Mouse (Mus musculus) cerebellum, adult 18-20 months (tissue): ENCODE data around the gene Gga2.
A peak's percentile ranks its signal among the peaks of the same experiment; 100 is the strongest.

Experiments used
- DNase-seq, 2 experiments: peaks; one replicate each; pipeline ENCODE4 v3.0.0; 2021

Gga2 gene

GRCm38 (mm10) chr7:121995961-121996360 is 25.1 kb downstream of the Gga2 start:
- DNase-seq = no peak

GRCm38 (mm10) chr7:121981307-121981871 is 39.6 kb downstream of the Gga2 start, which contains the start of gene Cog7:
TSS of gene Cog7 (minus strand) at chr7:121981711.
- DNase-seq = peak; percentile 88 to 96

- DNase-seq = peak; percentile 77 to 79
These were observed 46.0 kb downstream of the Gga2 start for GRCm38 (mm10) chr7:121975031-121975430.

DNA sequence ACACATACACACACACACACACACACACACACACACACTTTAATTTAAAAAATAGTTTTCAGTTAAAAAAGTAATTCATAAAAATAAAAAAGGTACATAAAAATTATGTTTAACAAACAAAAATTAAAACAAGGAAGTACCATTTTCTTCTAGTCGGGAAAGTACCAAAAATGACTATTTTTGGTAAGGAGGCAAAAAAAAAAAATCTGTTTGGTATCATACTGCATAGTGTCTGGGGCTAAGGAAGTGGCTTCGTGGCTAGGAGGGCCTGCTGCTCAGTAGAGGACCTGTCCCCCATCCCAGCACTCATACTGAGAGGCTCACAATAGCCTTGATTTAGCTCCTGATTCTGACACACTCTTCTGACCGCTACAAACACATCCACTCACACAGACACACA is 49.3 kb downstream of the Gga2 start:
- DNase-seq = no peak

DNA sequence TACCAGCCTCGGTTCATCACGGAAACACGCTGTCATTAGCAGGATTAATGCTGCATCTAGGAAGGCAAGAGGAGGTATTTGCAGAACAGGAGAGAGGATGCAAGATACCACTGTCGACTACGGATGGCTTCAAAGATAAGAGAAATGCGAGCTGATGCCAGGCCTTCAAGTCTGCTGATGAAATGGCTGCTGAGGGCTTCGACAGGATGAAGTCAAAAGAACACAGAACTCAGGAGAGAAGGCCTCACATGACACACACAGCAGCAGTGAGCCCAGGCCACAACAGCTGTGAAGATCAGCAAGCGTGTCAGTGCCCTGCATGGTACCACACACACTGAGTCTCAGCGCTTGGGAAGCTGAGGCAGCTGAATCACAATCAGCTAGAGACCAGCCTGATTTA is 50.8 kb downstream of the Gga2 start:
- no peak for DNase-seq

- no peak for DNase-seq
These were observed 52.2 kb downstream of the Gga2 start for GRCm38 (mm10) chr7:121968816-121969215.

DNA sequence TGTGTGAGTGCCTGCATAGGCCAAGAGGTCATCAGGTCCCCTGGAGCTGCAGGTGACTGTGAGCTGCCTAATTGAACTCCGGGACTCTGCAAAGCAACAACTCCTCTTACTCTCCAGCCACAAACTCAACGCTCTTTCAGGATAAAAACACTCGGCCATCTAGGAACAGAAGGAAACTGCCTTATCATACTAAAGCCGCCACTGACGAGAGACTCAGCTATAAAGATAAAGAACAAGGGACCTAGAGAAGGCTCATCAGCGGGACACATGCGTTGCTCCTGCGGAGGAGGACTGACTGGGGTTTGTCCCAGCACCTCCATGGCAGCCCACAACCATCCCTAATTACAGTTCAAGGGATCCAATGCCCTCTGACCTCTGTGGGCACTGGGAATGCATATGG is 52.8 kb downstream of the Gga2 start:
- no peak for DNase-seq

DNA sequence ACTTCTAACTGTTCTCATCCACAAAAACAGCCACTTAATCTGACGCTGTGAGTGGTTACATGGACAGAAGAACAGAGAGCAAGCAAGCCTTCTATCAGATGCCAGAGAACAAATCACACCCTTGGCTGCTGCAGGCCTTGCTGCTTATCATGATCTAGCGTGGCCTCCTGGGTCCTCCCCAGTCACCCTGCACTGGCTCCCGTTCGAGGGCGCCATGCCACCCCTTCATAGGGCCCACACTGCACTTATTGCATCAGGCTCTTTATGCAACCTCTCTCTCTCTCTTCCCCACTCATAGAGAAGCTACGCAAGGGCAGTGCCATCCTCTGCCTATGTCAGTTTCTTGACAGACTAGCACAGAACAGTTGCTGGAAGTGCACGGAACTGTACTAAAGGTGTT is 54.9 kb downstream of the Gga2 start:
- DNase-seq = no peak

DNA sequence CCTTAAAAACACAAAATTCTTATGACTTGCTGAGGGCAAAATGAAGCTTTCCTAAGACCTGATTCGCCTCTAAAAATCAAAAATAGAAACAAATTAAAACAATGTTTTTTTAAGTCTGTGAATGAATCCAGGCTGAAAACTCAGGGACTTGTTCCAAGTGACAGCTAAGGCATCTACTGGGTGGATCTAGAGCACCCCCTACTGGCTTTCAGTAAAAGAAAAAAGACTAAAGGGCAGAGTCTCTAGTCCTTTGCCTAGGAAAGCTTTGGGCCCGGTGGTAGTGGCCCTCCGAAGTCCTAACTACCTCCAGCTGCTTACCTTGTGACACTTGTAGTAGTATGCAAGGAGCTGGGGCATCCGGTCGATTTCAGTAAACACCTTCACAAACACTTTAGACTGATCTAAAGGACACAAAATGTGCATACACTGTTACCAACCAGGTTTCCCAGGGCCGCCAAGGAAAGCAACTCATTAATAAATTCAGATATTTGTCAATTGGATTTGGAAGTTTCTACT is 57.1 kb downstream of the Gga2 start:
- peak; percentile 67 to 73 for DNase-seq

DNA sequence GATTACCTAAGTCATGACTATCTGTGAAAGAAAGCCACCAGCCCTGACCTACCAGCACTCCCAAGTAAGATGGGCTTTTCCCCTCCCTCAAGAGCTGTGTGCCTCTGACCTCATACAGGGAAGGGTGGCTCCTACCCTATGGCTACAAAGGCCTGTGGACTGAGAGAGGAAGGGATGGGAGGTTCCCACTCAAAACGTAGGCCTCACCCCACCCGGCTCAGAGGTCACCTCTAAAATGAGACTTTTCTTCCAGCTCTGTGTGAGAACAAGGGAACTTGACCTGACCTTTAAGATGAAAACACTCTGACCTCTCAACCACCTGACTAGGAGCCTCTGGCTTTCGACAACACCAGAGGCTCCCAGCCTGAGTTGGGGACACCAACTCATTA is 58.5 kb downstream of the Gga2 start:
- no peak for DNase-seq

GRCm38 (mm10) chr7:121961913-121962570 is 59.0 kb downstream of the Gga2 start:
- no peak for DNase-seq

GRCm38 (mm10) chr7:121955802-121956201 is 65.2 kb downstream of the Gga2 start:
- DNase-seq = no peak

DNA sequence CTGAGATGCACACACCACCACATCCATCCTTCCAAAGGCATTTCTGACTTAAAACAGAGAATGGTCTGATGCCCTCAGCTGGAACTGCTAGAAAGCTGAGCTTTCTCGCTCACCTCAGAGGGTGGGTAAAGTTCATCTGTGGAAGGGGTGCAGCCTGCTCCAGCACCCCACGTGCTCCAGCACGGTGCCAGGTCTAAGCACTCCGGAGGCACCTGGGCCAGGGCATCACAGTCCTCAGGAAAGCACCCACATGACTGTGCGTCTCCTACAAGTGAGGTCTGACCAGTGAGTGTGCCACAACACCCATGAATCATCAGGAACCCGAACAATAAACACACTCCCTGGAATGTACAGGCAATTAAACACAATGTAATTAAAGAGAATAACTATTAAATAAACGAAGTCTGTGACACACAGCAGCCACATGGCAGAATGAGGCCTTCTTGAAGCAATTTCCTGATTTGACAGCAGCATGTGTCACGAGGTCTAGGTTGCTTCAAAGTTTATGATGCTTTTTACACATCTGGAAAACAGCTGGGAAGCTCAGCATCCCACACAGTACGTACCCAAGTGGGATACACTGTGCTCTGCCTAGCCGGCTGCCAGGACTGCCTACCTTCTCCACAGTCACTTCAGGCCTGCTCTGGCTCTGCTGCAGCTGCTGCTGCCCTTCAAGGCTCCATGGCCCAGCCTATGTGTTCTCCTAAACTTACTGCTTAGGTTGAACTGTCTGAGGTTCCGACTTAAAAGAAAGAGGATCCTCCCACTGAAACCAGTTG is 65.9 kb downstream of the Gga2 start:
- DNase-seq = no peak

DNA sequence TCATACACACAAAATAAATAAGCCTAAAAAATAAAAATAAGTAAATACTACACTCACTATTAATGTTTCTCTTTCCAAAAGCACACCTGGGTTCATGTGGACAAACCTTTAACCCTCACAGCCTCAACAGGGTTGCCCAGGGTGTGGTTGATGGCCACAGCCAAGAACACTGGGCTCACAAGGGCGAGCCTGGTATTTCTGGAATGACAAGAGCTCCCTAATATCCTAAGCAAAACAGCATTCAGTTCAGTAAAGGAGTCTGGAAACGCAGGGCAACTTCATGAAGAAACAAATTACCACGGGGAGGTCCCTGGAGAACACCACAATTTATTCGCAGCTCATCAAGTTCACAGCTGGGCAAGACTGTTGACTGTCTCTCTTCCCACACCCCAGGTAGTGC is 73.5 kb downstream of the Gga2 start:
- DNase-seq = no peak

- peak; percentile 62 to 65 for DNase-seq
These were observed 74.8 kb downstream of the Gga2 start for GRCm38 (mm10) chr7:121946196-121946595.

DNA sequence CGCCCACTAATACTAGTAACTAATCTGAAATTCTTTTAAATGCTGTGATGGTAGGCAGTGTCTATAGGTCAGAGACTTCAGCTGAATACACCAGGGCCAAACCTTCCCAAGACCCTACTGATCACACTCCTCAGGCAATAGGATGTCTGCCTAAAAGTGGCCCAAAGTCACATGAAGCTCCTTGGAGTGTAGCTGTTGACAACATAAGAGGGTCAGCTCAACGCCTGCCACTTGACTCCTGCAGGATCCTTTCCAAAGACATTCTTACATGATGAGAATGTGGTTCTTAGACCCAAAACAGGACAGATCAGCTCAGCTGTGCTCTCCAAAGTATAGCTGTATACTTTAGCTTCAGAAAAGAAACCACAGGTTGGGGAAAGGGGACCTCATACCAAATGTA is 78.7 kb downstream of the Gga2 start:
- DNase-seq = no peak

GRCm38 (mm10) chr7:121941640-121942039 is 79.4 kb downstream of the Gga2 start:
- DNase-seq = no peak

DNA sequence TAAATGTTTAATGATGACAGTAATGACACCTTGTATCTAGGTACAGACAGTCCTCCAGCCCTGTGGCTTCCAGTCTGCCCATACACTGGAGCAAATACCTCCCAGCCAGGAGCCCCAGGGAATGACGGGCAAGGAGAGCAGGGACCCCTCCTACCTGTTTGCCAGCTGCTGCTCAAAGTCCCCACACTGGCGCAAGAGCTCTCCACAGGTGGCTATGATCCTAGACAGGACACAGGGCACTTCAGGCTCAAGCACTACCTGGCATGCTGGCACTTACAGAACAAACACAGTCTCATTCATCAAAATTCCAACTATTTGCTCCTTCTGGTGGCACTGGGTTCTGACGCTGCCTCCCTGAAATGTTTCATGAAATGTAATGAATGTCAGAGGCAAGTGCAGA is 80.0 kb downstream of the Gga2 start:
- no peak for DNase-seq

DNA sequence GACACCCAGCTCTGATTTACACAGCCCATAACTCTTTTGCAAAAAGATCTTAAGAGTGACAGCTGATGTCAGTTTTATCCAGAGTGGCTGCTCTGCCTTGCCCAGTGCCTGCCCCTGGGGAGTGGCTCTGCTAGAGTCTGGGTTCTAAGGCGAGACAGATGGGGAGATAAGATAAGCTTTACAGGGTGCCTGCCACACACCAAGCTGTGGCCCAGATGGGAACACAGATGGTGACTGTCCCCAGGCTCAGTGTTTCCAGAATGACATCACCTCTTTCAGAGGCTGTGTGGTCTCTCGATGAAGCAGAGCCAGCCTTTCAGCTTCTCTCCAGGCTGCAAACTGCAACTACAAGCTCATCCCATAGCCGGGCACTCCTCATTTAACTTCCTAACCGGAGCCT is 81.3 kb downstream of the Gga2 start:
- DNase-seq = peak; percentile 87 to 89

DNA sequence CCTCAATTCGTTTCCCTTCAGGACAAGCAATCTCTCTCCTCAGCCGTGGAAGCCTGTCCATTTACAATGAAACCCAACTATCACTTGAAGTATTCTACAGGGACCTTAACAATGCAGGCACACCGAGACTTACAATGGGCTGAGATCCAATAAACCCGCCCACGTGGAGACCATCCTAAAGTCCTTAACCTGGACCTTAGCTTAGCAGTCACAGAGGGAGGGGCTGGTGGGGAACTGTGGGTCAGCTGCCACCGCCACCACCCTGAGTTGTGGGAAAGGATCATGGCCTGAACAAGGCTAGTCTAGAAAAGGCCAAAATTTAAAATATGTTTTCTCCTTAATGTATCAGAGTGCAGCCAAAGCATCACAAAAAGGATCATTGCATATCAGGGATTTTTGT is 81.8 kb downstream of the Gga2 start:
- peak in 1 of 2 experiments; percentile 44 for DNase-seq

- DNase-seq = peak in 1 of 2 experiments; percentile 36
These were observed 82.7 kb downstream of the Gga2 start for GRCm38 (mm10) chr7:121938124-121938891.

GRCm38 (mm10) chr7:121936861-121937630 is 84.0 kb downstream of the Gga2 start:
- peak; percentile 87 to 91 for DNase-seq
